Mouse (Mus musculus): ENCODE measurements around the gene Socs2. TPM values are rescaled to one million over a fixed set of nuclear protein-coding genes. Genes with fewer than 3 reads are reported as not detected.
A peak's percentile ranks its signal among the peaks of the same experiment; 100 is the strongest.
"Not testable (repeated sequence)": the region's sequence is repeated elsewhere in the genome, so short reads cannot be mapped to it uniquely, and the experiment has no call there.

Gene Socs2
- polyA plus RNA-seq, 1 experiment from 2014 or later: 126 TPM

GRCm38 (mm10) chr10:95407541-95408160 lies 9.3 kb downstream of the Socs2 start:
- H3K27ac ChIP-seq (replicated peaks): no peak overlapping the region
- no peak overlapping the region for H3K4me2 ChIP-seq
- no peak overlapping the region for H3K4me3 ChIP-seq (replicated peaks)
- H3K27me3 ChIP-seq (replicated peaks): no peaks in the 10 kb centered on the region
- H3K36me3 ChIP-seq: peaks cover 11% of the 10 kb centered on the region; the same call in 1 of the 2 replicates
- no peak for ATAC-seq (ENCODE audit: low FRiP score)
- no peaks in the 10 kb centered on the region for H3K9me3 ChIP-seq (replicated peaks)
- WGBS: 35% methylated on average over 12 of the region's 12 CpGs
- no peak overlapping the region for H3K9ac ChIP-seq (replicated peaks)
- peaks cover 17% of the 10 kb centered on the region for H3K4me1 ChIP-seq

GRCm38 (mm10) chr10:95404774-95405173 lies 12.2 kb downstream of the Socs2 start:
- WGBS: 95% methylated on average over 2 of the region's 2 CpGs
- peaks cover 5% of the 10 kb centered on the region for H3K4me1 ChIP-seq

GRCm38 (mm10) chr10:95399689-95400354 lies 17.2 kb downstream of the Socs2 start:
- H3K4me2 ChIP-seq: no peak overlapping the region
- ATAC-seq (ENCODE audit: low FRiP score): no peak
- H3K9me3 ChIP-seq (replicated peaks): no peaks in the 10 kb centered on the region
- no peaks in the 10 kb centered on the region for H3K36me3 ChIP-seq
- WGBS: 59% methylated on average over 13 of the region's 13 CpGs
- no peak overlapping the region for H3K4me3 ChIP-seq (replicated peaks)
- H3K9ac ChIP-seq (replicated peaks): no peak overlapping the region
- peaks cover 23% of the 10 kb centered on the region for H3K4me1 ChIP-seq
- no peaks in the 10 kb centered on the region for H3K27me3 ChIP-seq (replicated peaks)
- H3K27ac ChIP-seq (replicated peaks): no peak overlapping the region

More at GRCm38 (mm10) chr10:95404774-95405173, 12.2 kb downstream of the Socs2 start:
- Histone ChIP-seq H3K27ac (replicated peaks) (no peak overlapping the region), H3K9me3 (replicated peaks) (no peaks in the 10 kb centered on the region), H3K4me3 (replicated peaks) (no peak overlapping the region), H3K36me3 (0 out of 2 replicates have a peak, but pooled peaks cover 5% of the 10 kb centered on the region), H3K9ac (replicated peaks) (no peak overlapping the region), H3K27me3 (replicated peaks) (no peaks in the 10 kb centered on the region), H3K4me2 (no peak overlapping the region)
- no peak for ATAC-seq (ENCODE audit: low FRiP score)

- peaks cover 23% of the 10 kb centered on the region for H3K4me1 ChIP-seq
- no peaks in the 10 kb centered on the region for H3K27me3 ChIP-seq (replicated peaks)
- peak overlapping the region; percentile 47 for H3K9ac ChIP-seq (replicated peaks)
- no peaks in the 10 kb centered on the region for H3K36me3 ChIP-seq
- H3K4me3 ChIP-seq (replicated peaks): peak overlapping the region; percentile 39
- peak; percentile 68; the same call in 1 of the 2 replicates for ATAC-seq (ENCODE audit: low FRiP score)
- H3K4me2 ChIP-seq: peak overlapping the region; percentile 76
- no peaks in the 10 kb centered on the region for H3K9me3 ChIP-seq (replicated peaks)
- no peak overlapping the region for H3K27ac ChIP-seq (replicated peaks)
- 2% methylated on average over 18 of the region's 18 CpGs for WGBS
Observed at GRCm38 (mm10) chr10:95398489-95398888, 18.5 kb downstream of the Socs2 start.

GRCm38 (mm10) chr10:95397191-95397835 lies 19.7 kb downstream of the Socs2 start:
- H3K4me2 ChIP-seq: no peak overlapping the region
- H3K4me3 ChIP-seq (replicated peaks): no peak overlapping the region
- no peak overlapping the region for H3K27ac ChIP-seq (replicated peaks)
- 32% methylated on average over 7 of the region's 7 CpGs for WGBS
- H3K36me3 ChIP-seq: no peaks in the 10 kb centered on the region
- ATAC-seq (ENCODE audit: low FRiP score): no peak
- H3K9ac ChIP-seq (replicated peaks): no peak overlapping the region
- no peaks in the 10 kb centered on the region for H3K9me3 ChIP-seq (replicated peaks)
- peaks cover 23% of the 10 kb centered on the region for H3K4me1 ChIP-seq
- no peaks in the 10 kb centered on the region for H3K27me3 ChIP-seq (replicated peaks)

- H3K27ac ChIP-seq (replicated peaks): no peak overlapping the region
- no peaks in the 10 kb centered on the region for H3K36me3 ChIP-seq
- ATAC-seq (ENCODE audit: low FRiP score): no peak
- WGBS: 71% methylated on average over 8 of the region's 8 CpGs
- no peaks in the 10 kb centered on the region for H3K9me3 ChIP-seq (replicated peaks)
- no peak overlapping the region for H3K4me3 ChIP-seq (replicated peaks)
- no peaks in the 10 kb centered on the region for H3K27me3 ChIP-seq (replicated peaks)
- H3K4me2 ChIP-seq: no peak overlapping the region
- peaks cover 23% of the 10 kb centered on the region for H3K4me1 ChIP-seq
- H3K9ac ChIP-seq (replicated peaks): no peak overlapping the region
Observed at GRCm38 (mm10) chr10:95396356-95396755, 20.6 kb downstream of the Socs2 start.

- Histone ChIP-seq H3K9me3 (replicated peaks) (no peaks in the 10 kb centered on the region), H3K36me3 (no peaks in the 10 kb centered on the region), H3K9ac (replicated peaks) (no peak overlapping the region), H3K4me1 (peaks cover 23% of the 10 kb centered on the region), H3K27ac (replicated peaks) (no peak overlapping the region), H3K27me3 (replicated peaks) (no peaks in the 10 kb centered on the region), H3K4me3 (replicated peaks) (no peak overlapping the region), H3K4me2 (peak overlapping the region; percentile 20; the same call in 1 of the 2 replicates)
- no peak for ATAC-seq (ENCODE audit: low FRiP score)
- WGBS: 52% methylated on average over 25 of the region's 25 CpGs
Observed at GRCm38 (mm10) chr10:95394819-95395812, 21.9 kb downstream of the Socs2 start.

- no peak for ATAC-seq (ENCODE audit: low FRiP score)
- 29% methylated on average over 8 of the region's 8 CpGs for WGBS
- Histone ChIP-seq H3K36me3 (peaks cover 3% of the 10 kb centered on the region; the same call in 1 of the 2 replicates), H3K27me3 (replicated peaks) (no peaks in the 10 kb centered on the region), H3K4me3 (replicated peaks) (no peak overlapping the region), H3K9me3 (replicated peaks) (no peaks in the 10 kb centered on the region), H3K9ac (replicated peaks) (no peak overlapping the region), H3K4me2 (no peak overlapping the region), H3K4me1 (peaks cover under 1% of the 10 kb centered on the region), H3K27ac (replicated peaks) (no peak overlapping the region)
Observed at GRCm38 (mm10) chr10:95392073-95392472, 24.9 kb downstream of the Socs2 start.

GRCm38 (mm10) chr10:95390871-95391270 lies 26.1 kb downstream of the Socs2 start:
- no peak for ATAC-seq (ENCODE audit: low FRiP score)
- 95% methylated on average over 9 of the region's 9 CpGs for WGBS
- H3K4me2 ChIP-seq: no peak overlapping the region
- no peak overlapping the region for H3K27ac ChIP-seq (replicated peaks)
- H3K9ac ChIP-seq (replicated peaks): no peak overlapping the region
- no peaks in the 10 kb centered on the region for H3K9me3 ChIP-seq (replicated peaks)
- no peak overlapping the region for H3K4me3 ChIP-seq (replicated peaks)
- peaks cover 3% of the 10 kb centered on the region; the same call in 1 of the 2 replicates for H3K36me3 ChIP-seq
- H3K4me1 ChIP-seq: no peaks in the 10 kb centered on the region
- H3K27me3 ChIP-seq (replicated peaks): no peaks in the 10 kb centered on the region

GRCm38 (mm10) chr10:95389805-95390204 lies 27.2 kb downstream of the Socs2 start:
- 88% methylated on average over 5 of the region's 5 CpGs for WGBS
- not testable (repeated sequence) for ATAC-seq (ENCODE audit: low FRiP score); H3K27ac ChIP-seq (replicated peaks); H3K4me3 ChIP-seq (replicated peaks); H3K9ac ChIP-seq (replicated peaks); H3K36me3 ChIP-seq; H3K9me3 ChIP-seq (replicated peaks); H3K27me3 ChIP-seq (replicated peaks); H3K4me1 ChIP-seq; H3K4me2 ChIP-seq

All from neural tube, embryonic 15.5 days (tissue).